In genomic region chr13:102334131-102334534, GRCm38 (mm10) we compare ENCODE assay signal across 8 mouse cellular contexts.
DNase-seq lines count a peak whose midpoint lies in the region; ATAC-seq lines count a peak whose summit lies in the region.

No protein-coding gene starts in this region.

- no peaks in the 10 kb centered on the region for H3K36me3 ChIP-seq in intestine, embryonic 16.5 days (ENCODE audit: control insufficient read depth, insufficient read depth, low read length)

- H3K27ac ChIP-seq in intestine, embryonic 16.5 days (ENCODE audit: low read length), result no peak overlapping the region

- peaks cover 5% of the 10 kb centered on the region; the same call in 1 of the 2 replicates for H3K4me1 ChIP-seq in intestine, embryonic 16.5 days (ENCODE audit: control insufficient read depth, insufficient read depth, low read length)

- no peak overlapping the region for H3K4me3 ChIP-seq in intestine, embryonic 16.5 days (ENCODE audit: low read length)

- WGBS in intestine, embryonic 16.5 days, result 34% methylated on average over 13 of the region's 13 CpGs

- H3K9ac ChIP-seq in intestine, embryonic 16.5 days (ENCODE audit: low read depth, low read length), result no peak overlapping the region

- peak; percentile 81 for ATAC-seq in cerebellum, adult (ENCODE audit: insufficient number of reproducible peaks, low FRiP score, low TSS enrichment)
- ATAC-seq in intestine, embryonic 16.5 days, result no peak
- peak; percentile 87 for ATAC-seq in megakaryocyte-erythroid progenitor cell, adult 5-6 weeks (replicated peaks; ENCODE audit: low FRiP score, low TSS enrichment, poor library complexity, severe bottlenecking)

- H3K27me3 ChIP-seq in intestine, embryonic 16.5 days (replicated peaks; ENCODE audit: control insufficient read depth, insufficient read depth, low read length), result no peaks in the 10 kb centered on the region

- no peaks in the 10 kb centered on the region for H3K9me3 ChIP-seq in intestine, embryonic 16.5 days (ENCODE audit: control insufficient read depth, low read length)

- DNase-seq in left cerebral cortex, adult 18-20 months (ENCODE audit: low spot score in 2 of 2), result peak; percentile 19 to 44
- no peak for DNase-seq in left cerebral cortex, adult 11 months (ENCODE audit: low spot score)
- DNase-seq in frontal cortex, postnatal 14 days (ENCODE audit: low spot score in 2 of 2), result peak; percentile 31 to 32
- no peak for DNase-seq in thymus, postnatal 4 days
- no peak for DNase-seq in urinary bladder, adult 2 months (ENCODE audit: low spot score)

- H3K4me2 ChIP-seq in intestine, embryonic 16.5 days (ENCODE audit: low read depth, low read length), result peak overlapping the region; percentile 14; the same call in 1 of the 2 replicates

Comparison
In these comparisons a context has a peak if more than half of its experiments do, and no peak if none do; other contexts are left out.
1. DNase-seq: peak in left cerebral cortex, adult 18-20 months (2 of 2) and frontal cortex, postnatal 14 days (2 of 2); none in left cerebral cortex, adult 11 months (single experiment), thymus, postnatal 4 days (single experiment) and urinary bladder, adult 2 months (single experiment).